Mouse (Mus musculus) adrenal gland, postnatal 25 days (tissue): ENCODE measurements around the gene Mad2l1. TPM values are rescaled to one million over a fixed set of nuclear protein-coding genes. Genes with fewer than 3 reads are reported as not detected.
A peak's percentile ranks its signal among the peaks of the same experiment; 100 is the strongest.

Experiments
- DNase-seq: peaks from one replicate; pipeline ENCODE4 v3.0.0; 2021; ENCODE audit warnings: mixed read lengths
- long read RNA-seq: library from polyadenylated mRNA; stranded (forward); transcript quantifications from one replicate; pipeline ENCODE4 v2.0.0, GENCODE M21; 2021
- total RNA-seq: library from RNA; stranded (reverse); gene quantifications from 2 replicates; pipeline ENCODE4 v1.2.3, GENCODE M21; 2021

Mad2l1 gene
- 11.8 and 12.2 TPM in 2 replicates for total RNA-seq
- long read RNA-seq, partial matches to known transcripts = 0 of 3 reads
- long read RNA-seq, other reads (novel, unspliced or antisense) = 0 of 3 reads

- peak; percentile 97 for DNase-seq
Measured at GRCm38 (mm10) chr6:66535028-66535862, at the start of gene Mad2l1. TSS of gene Mad2l1 (plus strand) at chr6:66535390.

GRCm38 (mm10) chr6:66493685-66494084, 41.5 kb upstream of the Mad2l1 start:
- DNase-seq = no peak

GRCm38 (mm10) chr6:66516368-66516767, 18.8 kb upstream of the Mad2l1 start:
- no peak for DNase-seq

- DNase-seq = no peak
Measured at GRCm38 (mm10) chr6:66528386-66528785, 6.8 kb upstream of the Mad2l1 start.

- no peak for DNase-seq
Measured at GRCm38 (mm10) chr6:66533241-66533640, 1.9 kb upstream of the Mad2l1 start.

- DNase-seq = no peak
Measured at GRCm38 (mm10) chr6:66534366-66534941, 736 bp upstream of the Mad2l1 start.

GRCm38 (mm10) chr6:66535966-66536365, 776 bp downstream of the Mad2l1 start:
- DNase-seq = no peak

GRCm38 (mm10) chr6:66559996-66560395, 24.8 kb downstream of the Mad2l1 start, which contains the start of gene Vmn1r32:
TSS of gene Vmn1r32 (minus strand) at chr6:66560096.
- no peak for DNase-seq

- DNase-seq = no peak
Measured at GRCm38 (mm10) chr6:66595804-66596203, 60.6 kb downstream of the Mad2l1 start.

Other genes with a start within 250 kb of the Mad2l1 start
- not detected in 2 replicates for gene Vmn1r32, start 24.7 kb downstream of the Mad2l1 start, total RNA-seq
- not detected in 2 replicates for gene Vmn1r33, start 82.9 kb downstream of the Mad2l1 start, total RNA-seq
- not detected in 2 replicates for gene Vmn1r34, start 108.5 kb downstream of the Mad2l1 start, total RNA-seq
- gene Vmn1r35, start 150.5 kb downstream of the Mad2l1 start, total RNA-seq = not detected in 2 replicates
- not detected in 2 replicates for gene Vmn1r36, start 183.8 kb downstream of the Mad2l1 start, total RNA-seq
- not detected in 2 replicates for gene Vmn1r37, start 194.0 kb downstream of the Mad2l1 start, total RNA-seq
- gene Vmn1r38, start 247.2 kb downstream of the Mad2l1 start, total RNA-seq = not detected in 2 replicates